Mouse (Mus musculus) cortical plate, adult 2 months (tissue): ENCODE measurements around the gene Syt3. TPM values are rescaled to one million over a fixed set of nuclear protein-coding genes. Genes with fewer than 3 reads are reported as not detected.

Experiments
- H3K27ac ChIP-seq: fragments of 200-500 bp; 2 replicates; pipeline ENCODE4 v1.5.1; 2012; ENCODE audit warnings: low read length, control low read depth, inconsistent platforms; ENCODE audit not compliant: insufficient read depth
- H3K4me1 ChIP-seq: fragments of 200-500 bp; 2 replicates; pipeline ENCODE4 v1.6.1; 2011; ENCODE audit warnings: low read length; ENCODE audit not compliant: control insufficient read depth, insufficient read depth
- H3K4me3 ChIP-seq: fragments of 200-500 bp; 2 replicates; pipeline ENCODE4 v1.5.1; 2011; ENCODE audit warnings: mild to moderate bottlenecking, low read length, control low read depth; ENCODE audit not compliant: insufficient read depth
- CTCF ChIP-seq: fragments of 200-500 bp; IDR thresholded peaks from 2 replicates; pipeline ENCODE4 v1.5.1; 2011; ENCODE audit warnings: mild to moderate bottlenecking, control low read depth, low read length; ENCODE audit not compliant: insufficient read depth; ENCODE audit errors: extremely low read depth
- POLR2A ChIP-seq: fragments of 200-500 bp; IDR thresholded peaks from 2 replicates; pipeline ENCODE4 v1.6.1; 2011; ENCODE audit warnings: mild to moderate bottlenecking, low read length, control low read depth; ENCODE audit not compliant: insufficient read depth; ENCODE audit errors: extremely low read depth
- polyA plus RNA-seq: library from polyadenylated mRNA; depleted of rRNA; stranded (reverse); fragments of >200 nt; gene quantifications from 2 replicates; pipeline ENCODE4 v1.2.3, GENCODE M21; 2012

Gene Syt3
- polyA plus RNA-seq, 1 experiment = 70.2 TPM

DNA sequence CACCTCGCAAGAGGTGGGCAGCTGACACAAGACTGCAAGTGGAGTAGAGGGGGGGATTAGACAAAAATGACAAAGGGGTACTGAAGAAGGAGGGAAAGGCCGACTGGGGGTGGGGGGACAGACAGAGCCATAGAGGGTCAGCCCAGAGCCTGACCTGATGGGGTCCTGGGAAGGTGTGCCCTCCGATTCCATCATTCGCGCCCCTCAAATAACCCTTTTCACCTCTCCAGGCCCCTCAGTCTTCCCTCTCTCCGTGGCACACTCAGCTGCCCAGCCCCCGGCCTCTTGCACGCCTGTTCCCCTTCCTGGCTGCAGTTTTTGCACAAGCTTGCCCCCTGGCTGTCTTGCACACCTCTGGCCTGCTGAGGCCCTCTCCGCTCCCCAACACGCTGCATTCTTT lies 26.4 kb upstream of the Syt3 start:
- H3K27ac ChIP-seq = no peak overlapping the region
- H3K4me3 ChIP-seq = no peak overlapping the region
- TF ChIP-seq POLR2A = no peak
- no peak for TF ChIP-seq CTCF
- peaks cover 2% of the 10 kb centered on the region; the same call in 1 of the 2 replicates for H3K4me1 ChIP-seq

DNA sequence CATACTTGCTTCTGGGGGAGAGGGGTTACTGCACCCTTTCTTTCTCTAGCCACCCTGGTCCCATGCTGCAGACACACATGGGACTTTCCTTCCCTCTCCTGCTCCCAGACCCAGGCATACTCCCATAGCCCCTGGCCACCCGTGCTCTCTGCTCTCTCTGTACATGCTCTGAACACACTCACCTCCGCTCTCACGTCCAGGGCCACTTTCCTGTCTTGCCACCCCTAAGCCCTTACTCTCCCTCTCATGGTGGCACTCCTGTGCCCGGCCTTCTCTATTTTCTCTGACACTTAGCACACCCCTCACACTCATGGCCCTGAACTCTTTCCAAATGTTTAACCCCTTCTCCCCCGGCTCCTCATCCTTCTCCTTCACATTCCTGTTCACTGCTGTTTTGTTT lies 25.9 kb upstream of the Syt3 start:
- Histone ChIP-seq H3K27ac (no peak overlapping the region), H3K4me1 (peaks cover 2% of the 10 kb centered on the region; the same call in 1 of the 2 replicates), H3K4me3 (no peak overlapping the region)
- TF ChIP-seq CTCF = no peak
- no peak for TF ChIP-seq POLR2A

DNA sequence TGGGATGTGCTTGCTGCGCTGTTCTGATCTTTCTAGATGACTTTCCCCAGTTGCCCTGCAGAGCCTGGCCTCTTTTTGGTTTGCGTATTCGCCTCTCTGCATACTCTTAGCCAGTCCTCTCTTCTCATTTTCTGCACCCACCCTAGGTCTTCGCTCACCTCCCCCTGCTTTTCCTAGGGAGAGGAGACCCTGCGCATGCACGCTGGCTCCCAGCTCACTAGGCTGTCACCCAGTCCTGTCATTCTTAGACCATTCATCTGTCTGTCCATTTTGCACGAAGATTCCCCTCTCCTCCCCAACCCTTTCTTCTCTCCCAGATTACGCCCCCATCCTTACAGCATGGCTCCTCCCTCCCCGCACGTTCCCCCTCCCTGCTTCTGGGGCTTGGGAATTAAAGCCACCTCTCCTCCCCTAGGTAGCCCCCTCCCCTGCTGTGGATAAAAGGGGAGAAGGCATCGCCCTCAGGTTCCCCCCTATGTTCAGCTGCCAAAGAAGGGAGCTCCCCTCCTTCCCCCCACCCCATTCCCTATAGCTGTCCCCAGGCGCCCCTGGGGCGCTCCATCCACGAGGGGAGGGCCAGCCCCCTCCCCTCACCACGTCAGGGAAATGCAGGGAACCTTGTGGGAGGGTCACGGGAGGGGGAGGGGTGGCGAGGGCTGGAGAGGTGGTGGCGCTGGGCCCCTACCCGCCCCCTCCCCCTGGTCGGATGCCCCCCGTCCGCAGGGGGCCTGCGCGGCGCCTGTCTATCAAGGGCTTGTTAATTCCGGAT lies 24.8 kb upstream of the Syt3 start:
- TF ChIP-seq CTCF = no peak
- TF ChIP-seq POLR2A = 0 out of 2 replicates have a peak, but pooled peaks have one; percentile 13
- no peak overlapping the region; the same call in 1 of the 2 replicates for H3K4me3 ChIP-seq
- peaks cover 2% of the 10 kb centered on the region; the same call in 1 of the 2 replicates for H3K4me1 ChIP-seq
- no peak overlapping the region for H3K27ac ChIP-seq

DNA sequence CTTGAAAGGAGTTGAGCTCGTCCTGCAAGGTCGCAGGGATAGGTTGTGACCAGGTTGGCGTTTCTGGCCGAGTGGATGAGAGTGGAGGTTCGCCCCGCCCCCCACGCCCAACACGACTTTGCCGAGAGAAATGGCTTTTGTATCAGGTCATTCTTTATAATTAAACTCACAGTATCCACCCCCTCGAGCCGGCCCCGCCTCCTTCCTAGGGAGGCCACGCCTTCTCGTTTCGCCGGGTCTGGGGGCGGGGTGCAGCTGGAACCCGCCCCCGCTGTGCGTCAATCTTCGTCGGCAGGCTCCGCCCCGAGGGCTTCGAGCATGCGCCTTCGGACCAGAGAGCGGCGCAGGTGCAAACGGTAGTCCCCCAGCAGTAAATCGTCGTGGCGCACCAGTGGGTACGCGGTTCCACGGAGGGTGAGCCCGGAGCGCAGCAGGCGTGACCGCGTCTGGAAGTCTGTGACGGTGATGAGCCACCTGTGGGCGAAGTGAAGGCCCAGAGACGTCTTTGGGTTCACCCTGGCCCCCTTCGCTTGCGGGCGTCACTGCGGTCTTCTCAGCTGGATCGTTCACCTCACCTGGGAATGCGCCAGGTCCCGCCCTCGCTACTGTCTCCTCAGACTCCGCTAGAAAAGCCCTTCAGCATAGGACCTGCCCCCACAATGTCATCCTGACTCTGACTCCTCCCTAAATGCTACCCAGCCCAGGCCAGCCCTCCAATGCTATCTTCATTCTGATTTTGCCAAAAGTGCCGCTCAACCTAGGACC lies 23.8 kb upstream of the Syt3 start:
- H3K27ac ChIP-seq = peak overlapping the region; percentile 65
- TF ChIP-seq CTCF = no peak
- TF ChIP-seq POLR2A = peak; percentile 89
- peaks cover 2% of the 10 kb centered on the region; the same call in 1 of the 2 replicates for H3K4me1 ChIP-seq
- peak overlapping the region; percentile 38 for H3K4me3 ChIP-seq

DNA sequence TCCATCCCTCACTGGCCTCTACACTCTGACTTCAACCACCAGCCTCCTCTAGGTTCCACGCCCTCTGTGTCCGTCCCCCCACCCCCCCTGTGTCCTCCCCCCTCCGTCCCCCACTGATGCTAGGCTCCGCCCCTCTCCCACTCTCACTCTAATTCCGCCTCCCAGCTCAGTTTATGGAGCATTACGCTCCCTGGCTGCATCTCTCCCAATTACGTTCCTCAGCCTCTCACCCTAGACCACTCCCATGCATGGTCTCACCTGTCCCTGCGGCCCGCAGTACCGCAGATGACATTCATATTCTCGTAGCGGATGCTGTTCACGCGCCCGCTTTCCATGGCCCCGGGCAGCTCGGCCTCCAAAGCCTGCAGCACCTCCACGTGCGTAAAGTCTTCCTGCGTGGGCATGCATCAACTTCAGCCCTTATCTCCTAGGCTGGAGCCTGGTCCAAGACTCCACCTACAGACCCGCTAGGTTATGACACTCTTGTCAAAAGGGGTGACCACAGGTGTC lies 23.1 kb upstream of the Syt3 start:
- peaks cover 2% of the 10 kb centered on the region; the same call in 1 of the 2 replicates for H3K4me1 ChIP-seq
- TF ChIP-seq CTCF (no peak), POLR2A (no peak)
- H3K4me3 ChIP-seq = peak overlapping the region; percentile 38
- no peak overlapping the region for H3K27ac ChIP-seq

DNA sequence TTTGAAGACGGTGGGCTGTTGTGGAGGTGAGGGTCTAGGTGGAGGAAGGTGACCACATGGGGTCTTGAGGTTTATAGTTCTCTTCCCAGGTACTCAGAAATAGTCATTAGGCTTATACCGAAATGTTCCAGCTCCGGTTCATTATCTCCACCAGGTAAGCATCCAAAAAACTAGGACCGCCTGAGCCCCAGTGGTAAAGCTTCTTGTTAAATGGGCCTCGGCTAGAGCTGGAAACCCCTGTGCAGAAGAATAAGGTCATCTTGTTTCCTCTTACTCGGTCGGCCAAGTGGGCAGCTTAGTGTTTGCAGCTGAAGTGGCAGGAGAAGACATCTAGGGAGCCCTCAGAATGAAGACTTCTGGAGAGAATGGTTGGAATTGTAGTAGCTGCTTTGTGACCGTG lies 11.2 kb upstream of the Syt3 start:
- Histone ChIP-seq H3K27ac (no peak overlapping the region), H3K4me3 (no peak overlapping the region), H3K4me1 (no peaks in the 10 kb centered on the region)
- TF ChIP-seq CTCF = no peak
- TF ChIP-seq POLR2A = no peak

DNA sequence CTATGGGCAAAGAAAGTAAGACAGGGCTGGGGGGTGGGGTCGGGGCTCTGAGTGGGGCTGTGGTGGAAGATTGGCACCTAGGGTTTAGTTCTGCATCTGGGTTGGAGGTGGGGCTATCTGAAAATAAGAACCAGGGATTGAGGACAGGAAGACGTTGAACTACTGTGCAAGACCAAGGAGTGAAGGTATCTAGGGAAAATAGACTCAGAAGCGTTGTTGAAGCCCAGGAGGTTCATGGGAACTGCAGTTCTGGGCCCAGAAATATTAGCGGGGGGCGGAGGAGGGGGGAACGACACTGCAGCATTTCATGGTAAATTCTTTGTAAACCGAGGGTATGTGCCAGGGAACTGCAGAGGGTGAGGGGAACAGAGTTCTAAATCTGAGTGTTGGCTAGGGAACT lies 10.4 kb upstream of the Syt3 start:
- no peak for TF ChIP-seq CTCF
- TF ChIP-seq POLR2A = no peak
- Histone ChIP-seq H3K27ac (no peak overlapping the region), H3K4me1 (no peaks in the 10 kb centered on the region), H3K4me3 (peak overlapping the region; percentile 67)

DNA sequence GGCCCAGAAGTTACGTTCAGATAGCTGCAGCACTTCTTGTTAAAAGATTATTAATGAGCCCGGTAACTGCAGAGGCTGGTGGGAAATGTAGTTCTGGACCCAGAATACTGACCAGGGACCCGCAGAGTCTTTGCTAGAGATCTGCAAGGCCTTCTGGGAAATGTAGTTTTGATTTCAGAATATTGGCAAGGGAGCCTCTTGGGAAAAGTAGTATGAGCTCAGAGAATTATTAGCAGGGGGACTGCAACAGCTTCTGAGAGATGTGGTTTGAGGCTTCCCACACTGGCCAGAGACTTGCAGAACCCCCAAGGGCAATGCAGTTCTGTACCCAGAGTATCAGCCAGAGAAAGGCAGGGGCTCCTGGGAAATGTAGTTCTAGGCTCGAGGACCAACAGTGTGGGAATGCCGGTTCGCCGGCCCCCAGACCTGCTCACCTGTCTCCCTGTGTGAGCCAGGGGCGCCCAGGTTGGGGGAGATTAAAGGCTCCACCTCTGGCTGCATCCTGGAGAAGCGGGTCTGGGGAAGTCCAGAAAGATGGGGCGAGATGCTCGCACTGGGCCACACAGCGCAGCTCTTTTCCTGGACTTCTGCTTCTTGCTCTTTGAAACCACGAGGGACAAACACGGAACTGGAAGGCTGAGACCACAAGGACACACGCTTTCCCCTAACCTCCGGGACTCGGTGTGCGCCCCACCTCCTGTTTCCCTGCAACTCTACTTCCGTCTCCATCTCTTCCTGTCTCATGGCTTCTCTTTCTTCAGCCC lies 9.8 kb upstream of the Syt3 start:
- Histone ChIP-seq H3K27ac (peak overlapping the region; percentile 57; the same call in 1 of the 2 replicates), H3K4me3 (peak overlapping the region; percentile 67), H3K4me1 (no peaks in the 10 kb centered on the region)
- TF ChIP-seq CTCF = no peak
- peak; percentile 1; the same call in 1 of the 2 replicates for TF ChIP-seq POLR2A

DNA sequence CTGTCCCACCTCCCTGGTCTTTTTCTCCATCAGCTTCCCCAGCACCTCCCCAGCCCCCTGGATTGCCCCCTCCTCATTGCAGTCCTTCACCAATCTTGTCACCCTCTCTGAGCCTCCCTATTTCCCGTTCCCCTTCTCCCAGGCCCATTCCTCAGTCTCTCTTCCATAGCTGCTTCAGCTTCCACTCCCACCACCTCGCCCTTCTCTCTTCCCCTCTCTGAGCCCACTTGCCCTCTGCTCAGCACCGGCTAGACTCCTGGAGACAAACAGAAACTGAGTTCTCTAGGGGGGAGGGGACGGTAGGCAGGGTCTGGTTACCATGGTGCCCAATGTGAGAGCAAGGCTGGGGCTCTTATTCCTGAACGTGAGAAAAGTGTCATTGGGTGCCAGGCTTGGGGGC lies 9.1 kb upstream of the Syt3 start:
- TF ChIP-seq POLR2A (no peak), CTCF (no peak)
- Histone ChIP-seq H3K27ac (no peak overlapping the region), H3K4me3 (peak overlapping the region; percentile 67), H3K4me1 (no peaks in the 10 kb centered on the region)
